Mouse (Mus musculus) induced T-regulatory cell, adult 2 months (primary cell): Measurements from ENCODE around the gene Rnf220.

Experiments used
- DNase-seq: peaks from one replicate; pipeline ENCODE4 v3.0.0-alpha.2; 2012; ENCODE audit warnings: low read depth

The Rnf220 gene

DNA sequence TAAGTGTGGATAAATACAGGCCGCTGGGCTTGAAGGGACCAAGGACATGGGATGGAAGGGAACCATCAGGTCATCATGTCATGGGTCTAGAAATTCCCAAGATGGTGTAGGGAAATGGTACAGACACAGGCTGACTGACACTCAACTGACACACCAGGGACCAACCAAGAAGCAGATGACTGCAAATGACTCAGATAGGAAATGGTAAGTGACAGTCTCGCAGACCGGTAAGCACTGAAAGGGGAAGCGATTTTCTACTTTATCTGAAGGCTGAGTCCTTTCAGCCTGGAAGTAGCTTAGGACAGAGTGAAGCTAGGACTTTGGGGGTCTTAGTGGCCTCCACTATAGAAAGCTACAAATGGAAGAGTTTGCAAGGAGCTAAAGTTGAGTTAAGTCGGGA, 155.6 kb downstream of the Rnf220 start:
- no peak for DNase-seq

DNA sequence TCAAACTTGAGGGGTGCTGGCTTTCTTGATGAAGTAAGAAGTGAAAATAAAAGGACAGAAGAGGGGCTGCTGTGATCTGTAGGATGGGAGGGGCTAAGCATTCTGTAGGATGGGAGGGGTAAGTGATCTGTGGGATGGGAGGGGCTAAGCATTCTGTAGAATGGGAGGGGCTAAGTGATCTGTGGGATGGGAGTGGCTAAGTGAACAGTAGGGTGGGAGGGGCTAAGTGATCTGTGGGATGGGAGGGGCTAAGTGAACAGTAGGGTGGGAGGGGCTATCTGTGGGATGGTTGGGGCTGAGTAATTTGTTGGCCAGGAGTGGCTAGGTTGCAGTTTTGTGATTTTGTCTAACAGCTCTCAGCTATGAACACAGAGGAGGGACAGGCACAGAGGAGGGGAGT, 157.1 kb downstream of the Rnf220 start:
- DNase-seq, result peak; percentile 22

DNA sequence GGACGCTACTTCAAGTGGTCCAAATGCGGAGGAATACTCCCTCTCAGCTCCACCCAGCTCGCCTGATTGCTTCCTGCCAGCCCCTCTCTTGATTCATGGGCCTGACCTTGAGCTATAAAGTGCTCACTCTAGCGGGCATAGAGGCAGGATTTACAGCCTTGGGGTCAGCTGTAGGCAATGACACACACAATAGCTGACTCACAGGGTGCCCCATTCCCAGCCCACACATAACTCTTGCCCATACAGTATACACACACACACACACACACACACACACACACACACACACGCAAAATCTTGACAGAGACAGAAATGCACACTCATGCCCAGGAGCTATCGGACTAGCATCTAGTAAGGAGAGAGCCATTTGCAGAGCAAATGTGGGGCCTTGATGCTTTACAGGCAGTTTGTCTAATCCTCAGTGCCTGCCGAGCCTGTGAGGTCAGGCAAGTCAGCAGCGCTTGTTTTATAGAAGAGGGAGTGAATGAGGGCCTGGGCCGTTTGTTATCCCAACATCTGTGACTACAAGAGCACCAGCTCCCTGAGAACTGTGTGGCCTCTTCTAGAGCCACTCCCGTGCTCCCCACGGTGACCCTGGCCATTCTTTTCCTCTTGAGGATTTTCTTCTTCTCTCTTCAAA, 165.9 kb downstream of the Rnf220 start:
- DNase-seq, result no peak

DNA sequence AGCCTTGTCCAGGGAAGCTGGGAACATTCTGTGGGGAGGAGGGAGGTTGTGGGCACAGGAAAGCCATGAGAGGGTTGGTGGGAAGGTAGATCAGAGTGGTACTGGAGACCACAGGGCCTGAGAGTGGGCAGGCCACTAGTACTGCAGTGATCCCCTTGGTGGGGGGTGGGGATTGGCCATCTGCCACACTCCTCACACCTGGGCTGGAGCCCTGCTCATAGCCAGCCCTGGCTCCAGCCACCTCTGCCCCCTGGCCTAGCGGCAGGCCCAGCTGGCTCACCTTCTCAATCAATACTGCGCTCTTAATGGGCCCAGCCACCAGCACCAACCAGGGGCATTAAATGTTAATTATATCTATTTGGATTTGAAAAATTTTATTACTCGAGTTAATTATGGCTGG, 166.7 kb downstream of the Rnf220 start:
- DNase-seq, result no peak

DNA sequence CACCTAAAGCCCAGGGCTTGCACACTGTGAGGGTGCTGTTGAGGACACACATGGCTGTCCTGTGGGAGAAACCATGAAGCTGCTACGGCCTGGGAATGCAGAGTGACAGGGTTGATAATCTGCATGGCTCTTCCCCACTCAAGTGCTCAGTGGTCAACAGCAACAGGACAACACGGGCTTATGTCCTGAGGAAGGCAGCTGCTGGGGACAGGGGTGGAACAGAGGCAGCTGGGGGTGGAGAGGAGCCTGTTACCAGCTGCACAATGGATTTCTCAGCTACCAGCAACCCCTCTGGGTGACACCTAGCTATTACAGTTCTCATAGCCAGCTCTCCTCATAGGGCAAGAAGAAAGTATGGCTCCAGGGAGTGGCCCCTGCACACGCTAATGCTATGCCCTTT, 169.9 kb downstream of the Rnf220 start:
- DNase-seq, result no peak

DNA sequence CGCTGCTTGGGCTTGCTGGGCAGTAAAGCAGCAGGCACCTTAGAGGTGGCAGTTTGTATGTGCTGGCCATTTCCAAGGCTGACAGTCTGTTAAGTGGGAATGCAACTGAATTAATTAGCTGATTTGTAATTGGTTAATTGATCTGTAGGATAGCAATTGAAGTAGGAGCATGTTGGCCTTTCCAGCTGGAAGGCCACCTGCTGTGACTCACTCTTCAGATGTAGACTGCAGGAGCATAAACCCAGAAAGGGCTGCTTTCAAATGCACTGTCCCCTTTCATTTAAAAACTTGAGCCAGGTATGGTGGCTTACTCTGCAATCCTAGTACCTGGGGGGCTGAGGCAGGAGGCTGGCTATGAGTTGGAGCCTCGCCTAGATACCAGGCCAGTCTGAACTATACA, 171.8 kb downstream of the Rnf220 start:
- no peak for DNase-seq

DNA sequence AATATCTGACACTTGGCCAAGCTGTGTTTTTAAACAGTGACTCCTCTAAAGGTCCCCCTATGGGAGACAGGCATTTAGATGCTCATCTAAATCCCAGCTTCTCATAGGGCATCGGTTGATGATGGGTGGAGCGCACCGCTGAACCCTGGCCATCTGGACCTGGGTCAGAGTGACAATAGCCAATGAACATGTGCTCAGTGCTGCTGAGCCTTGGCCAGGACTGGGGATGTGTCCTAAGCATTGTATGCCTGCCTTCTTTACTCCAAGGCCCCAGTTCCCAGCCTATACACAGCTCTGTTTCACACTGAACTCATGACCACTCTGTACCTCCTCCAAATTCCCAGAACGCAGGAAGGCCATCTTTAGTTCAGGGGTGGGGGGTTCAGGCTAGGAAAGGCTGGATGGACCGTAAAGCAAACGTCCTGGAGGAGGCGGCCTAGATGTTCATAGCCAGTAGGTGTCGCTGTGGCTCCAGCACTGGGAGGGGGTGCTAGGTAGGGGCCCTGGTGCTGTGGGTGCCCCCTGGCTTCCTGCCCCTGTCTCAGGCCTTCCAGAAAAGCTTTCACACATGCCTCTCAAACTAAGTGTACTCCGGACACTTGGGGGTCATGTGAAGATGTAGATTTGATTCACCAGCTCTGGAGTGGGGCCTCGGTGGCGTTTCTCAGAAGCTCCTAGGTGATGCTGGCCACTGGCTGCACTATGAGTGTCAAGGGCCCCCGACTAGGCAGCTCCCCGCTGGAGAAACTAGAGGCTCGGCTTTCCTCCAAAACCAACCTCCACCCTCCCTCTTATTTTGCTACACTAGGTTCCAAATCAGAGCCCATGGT, 173.1 kb downstream of the Rnf220 start:
- DNase-seq, result peak; percentile 42

DNA sequence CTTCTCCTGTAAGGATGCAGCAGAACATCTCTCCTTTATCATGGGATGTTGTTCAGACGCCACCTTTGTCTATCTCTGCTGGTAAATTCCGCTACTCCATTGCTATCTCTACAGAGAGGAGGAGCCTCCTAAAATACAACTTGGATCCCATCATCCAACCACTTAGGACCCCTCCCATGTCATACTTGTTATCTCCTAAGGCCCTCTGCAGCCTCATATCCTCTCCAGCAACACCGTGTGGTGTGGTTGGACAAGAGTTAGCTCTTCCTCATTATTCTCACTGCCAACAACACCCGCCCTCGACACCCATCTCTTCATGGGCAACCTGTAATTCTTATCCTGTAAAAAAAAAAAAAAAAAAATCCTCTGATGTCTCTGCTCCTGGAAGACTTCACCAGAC, 175.8 kb downstream of the Rnf220 start:
- no peak for DNase-seq

DNA sequence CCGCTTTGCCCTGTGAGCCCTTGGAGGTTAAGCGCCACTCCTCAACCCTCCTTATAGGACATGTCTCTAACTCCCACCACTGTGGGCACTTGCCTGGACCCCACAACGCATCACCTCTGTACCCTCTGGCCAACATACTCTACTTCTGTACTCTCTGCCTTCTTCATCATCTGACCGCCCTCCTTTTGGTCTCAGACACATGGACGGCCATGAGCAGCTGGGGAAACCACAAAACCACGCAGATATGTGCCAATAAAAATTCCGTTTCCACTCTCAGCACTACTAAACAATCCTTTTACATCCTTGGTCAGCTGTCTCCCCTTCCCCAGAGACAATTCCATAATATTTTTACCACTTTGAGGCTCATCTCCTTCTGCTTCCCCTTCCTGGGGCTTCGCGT, 178.3 kb downstream of the Rnf220 start:
- no peak for DNase-seq

DNA sequence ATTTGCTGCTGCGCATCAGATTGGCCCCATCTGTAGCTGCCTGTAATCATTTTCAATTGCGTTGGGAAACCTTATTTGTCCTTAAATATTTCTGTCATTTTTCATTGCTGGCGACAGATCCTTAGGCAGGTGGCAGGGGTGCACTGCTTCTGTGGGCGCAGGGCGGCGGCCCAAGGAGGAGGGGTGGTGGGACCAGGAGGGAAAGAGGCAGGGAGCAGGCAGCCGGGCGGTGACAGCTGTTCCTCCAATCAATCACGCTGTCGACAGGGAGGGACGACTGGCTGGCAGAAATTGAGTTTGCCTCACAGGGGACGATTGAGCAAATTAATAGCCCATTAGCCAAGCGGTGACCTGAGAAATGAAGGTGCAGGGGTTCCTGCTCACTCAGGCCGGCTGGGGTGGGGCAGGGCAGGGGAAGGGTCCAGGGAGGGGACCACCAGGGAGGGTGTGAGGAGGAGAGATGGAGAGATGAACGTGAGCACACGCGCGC, 179.1 kb downstream of the Rnf220 start:
- no peak for DNase-seq

DNA sequence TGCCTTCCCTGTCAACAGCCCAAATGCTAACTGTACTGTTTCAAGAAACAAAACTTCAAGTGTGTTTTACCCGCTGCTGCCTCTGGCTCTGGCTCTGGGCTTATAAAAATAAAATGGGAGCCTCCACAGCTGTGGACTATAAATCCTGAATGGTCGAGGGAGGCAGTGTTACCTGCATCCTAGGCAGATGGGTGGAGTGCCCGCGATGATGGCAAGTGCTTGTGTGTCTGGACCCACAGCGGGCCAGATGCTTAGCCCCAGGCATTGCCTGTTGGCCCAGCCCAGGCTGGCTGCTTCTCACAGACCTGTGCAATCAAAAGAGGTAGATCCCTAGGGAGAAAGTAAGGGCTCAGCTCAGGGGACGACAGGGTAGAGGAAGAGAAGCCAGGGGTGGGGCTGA, 180.1 kb downstream of the Rnf220 start:
- no peak for DNase-seq

DNA sequence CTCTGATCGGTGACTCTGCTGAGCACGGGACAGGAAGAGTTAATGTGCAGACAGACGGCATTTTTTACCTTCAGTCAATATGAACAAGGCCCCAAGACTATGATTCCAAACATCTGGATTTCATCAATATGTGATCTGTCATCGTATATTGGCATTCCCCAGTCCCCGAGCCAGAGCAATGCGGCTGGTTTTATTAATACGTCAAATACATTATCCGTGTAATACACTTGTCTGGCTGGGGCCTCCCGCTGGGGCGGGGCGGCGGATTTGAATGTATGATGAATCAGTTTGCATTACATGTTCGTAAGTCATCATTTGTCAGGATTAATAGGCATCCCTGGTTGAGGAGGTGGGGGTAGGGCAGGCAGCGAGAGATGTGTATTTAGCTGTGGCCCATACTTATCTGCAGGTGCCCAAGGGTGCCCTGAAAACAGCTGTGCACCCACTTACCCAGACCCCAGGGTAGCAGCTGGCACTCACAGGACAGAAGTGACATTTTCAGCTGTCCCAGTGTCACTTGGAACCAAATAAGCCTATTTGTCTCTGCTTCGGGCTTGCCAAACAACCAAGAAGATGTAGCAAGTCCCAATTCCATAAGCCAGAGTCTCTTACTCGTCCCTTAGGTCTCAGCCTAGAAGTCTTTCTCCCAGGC, 181.9 kb downstream of the Rnf220 start:
- DNase-seq, result no peak

DNA sequence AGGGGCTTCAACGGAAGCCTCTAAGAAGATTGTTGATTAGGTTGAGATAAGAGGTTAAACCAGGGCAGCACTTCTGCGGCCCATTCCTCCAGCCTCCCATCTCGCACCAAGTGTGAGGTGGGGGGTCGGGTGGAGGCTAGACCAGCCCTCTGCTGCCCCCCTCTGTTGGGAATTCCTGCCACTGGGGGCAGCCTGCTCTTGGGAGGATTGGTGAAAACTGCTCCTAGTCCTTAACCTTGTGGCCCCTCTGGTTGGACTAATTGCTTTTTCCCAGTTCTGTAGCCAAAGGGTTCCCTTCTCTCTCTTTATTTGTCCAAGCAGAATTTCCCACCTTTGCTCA, 183.8 kb downstream of the Rnf220 start:
- DNase-seq, result no peak

DNA sequence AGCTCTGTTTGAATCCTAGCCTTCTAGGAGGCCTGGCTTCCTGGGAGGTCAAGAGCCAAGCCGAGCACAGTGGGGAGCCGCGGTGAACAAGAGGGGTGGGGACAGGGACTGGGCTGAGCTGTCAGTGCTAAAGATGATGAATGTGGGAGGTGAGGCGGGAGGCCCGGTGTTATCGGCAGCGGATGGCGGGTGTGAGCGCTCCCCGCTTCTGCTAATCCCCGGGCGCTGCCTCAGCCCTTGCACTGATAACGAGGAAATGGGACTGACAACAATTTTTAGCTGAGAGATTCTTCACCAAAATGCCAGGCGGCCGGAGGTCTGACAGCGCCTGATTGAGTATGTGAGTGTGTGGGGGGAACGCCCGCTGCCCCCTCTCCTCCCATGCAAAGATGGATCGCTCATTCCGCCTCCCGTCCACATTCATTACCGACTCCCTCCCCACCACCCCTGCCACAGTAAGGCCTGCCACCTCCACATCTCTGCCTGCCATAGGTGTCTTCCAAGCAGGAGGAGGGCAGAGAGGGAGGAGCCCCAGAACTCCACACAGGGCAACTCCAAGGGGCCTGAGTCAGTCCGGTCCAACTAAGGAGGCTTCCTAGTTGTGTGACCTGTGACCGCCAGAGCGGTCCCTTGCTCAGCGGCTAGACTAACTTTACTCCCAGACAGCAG, 184.3 kb downstream of the Rnf220 start:
- no peak for DNase-seq

DNA sequence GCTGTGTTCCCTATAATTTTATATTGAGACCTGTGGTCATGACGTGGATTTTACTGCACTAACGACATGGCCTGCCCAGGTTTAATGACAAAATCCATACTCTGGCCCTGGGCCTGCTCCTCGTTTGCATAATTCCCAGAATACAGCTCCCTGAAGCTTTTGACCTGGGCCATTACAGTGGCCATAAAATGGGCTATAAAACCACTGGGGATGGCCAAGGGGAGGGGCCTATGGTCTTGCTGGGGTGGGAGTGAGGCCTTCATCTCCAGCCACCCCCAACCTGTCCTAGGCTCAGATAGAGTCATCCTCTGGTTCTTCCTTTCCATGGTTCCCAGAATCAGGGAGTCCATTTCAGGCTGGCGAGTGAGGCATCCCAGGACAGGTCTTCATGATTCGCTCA, 185.0 kb downstream of the Rnf220 start:
- no peak for DNase-seq

DNA sequence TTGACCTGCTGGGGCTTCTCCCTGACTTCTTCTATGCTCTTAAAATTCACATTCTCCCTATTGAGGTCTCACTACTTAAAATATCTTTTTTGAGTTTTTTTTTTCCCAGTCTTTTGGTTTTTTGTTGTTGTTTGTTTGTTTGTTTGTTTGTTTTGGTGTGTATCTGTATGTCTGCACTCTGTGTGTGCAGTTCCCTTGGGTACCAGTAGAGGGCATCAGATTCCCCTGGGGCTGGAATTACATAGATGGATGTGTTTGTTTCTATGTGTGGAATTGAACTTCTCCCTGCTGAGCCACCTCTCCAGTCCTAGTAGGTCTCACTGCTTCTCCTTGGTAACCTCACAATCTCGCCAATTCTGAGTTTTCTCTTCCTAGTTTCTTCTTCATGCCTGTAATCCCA, 187.4 kb downstream of the Rnf220 start:
- DNase-seq, result no peak

DNA sequence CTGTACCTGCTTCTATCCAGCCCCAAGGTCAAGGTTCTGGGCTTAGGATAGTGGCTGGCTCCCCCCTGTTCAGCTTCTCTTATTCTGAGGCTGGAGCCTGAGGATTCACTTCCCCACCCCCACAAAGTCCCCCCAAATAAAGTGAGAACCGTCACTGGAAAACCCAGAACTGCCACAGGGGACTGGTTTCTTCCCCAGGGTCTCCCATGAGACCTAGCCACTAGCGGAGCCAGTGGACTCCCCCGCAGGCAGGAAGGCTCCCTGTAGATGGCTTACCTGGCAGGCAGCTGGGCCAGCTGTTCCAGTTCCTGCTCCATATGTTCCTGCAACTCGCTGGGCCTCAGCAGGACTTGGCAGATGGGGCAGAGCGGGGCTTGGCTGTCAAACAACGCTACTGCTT, 189.6 kb downstream of the Rnf220 start:
- DNase-seq, result no peak

DNA sequence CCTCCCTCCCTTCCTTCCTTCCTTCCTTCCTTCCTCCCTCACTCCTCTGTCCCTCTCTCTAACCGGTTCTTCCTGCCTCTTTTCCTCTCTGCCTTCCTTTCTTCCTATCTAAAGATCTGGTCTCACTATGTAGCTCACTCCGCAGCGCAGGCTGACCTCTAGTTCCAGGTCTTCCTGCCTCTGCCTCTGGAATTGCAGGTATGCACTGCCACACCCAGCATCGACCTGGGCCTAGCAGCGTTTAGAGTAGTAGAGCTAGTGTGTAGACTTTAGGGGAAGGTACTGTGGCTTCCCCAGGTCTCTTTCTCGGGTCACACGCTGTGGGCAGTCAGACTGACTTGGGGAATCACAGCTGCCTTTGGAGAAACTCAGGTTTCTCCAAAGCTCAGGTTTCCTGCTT, 191.4 kb downstream of the Rnf220 start:
- DNase-seq, result no peak

DNA sequence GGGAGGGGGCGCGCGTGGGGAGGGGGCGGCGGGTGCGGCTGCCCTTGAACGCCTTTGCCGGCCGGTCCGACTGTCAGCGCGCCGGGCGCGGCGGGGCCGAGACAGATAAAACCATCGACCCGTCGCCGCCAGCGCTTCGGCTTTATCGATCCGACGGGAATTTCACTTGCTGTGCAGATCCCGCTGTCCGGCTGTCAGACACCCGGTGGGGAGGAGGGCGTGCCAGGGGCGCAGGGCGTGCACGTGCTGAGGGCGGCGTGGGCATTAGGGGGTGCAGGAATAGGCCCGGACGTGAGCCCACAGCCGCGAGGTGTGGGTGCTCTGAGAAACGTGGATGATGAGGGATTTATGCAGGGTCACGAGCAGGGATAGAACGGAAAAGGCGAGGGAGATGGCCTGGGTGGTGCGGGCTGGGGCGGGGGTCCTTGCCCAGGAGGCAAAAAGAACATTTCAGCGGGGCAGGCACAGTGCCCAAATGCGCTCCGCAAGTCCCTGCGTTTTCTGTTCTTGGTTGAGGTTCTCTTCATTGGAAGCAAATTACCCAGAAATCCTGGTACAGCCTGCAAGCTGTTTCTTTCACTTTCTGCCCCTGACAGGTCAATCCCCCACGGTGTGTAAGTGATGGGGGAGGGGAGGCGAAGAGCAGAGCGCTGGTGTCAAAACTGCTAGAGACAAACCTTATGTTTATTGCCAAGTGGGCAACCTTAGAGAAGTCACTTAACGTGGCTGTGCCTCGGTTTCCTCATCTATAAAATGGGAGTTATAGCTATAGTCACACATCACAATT, 192.4 kb downstream of the Rnf220 start:
- DNase-seq, result no peak

DNA sequence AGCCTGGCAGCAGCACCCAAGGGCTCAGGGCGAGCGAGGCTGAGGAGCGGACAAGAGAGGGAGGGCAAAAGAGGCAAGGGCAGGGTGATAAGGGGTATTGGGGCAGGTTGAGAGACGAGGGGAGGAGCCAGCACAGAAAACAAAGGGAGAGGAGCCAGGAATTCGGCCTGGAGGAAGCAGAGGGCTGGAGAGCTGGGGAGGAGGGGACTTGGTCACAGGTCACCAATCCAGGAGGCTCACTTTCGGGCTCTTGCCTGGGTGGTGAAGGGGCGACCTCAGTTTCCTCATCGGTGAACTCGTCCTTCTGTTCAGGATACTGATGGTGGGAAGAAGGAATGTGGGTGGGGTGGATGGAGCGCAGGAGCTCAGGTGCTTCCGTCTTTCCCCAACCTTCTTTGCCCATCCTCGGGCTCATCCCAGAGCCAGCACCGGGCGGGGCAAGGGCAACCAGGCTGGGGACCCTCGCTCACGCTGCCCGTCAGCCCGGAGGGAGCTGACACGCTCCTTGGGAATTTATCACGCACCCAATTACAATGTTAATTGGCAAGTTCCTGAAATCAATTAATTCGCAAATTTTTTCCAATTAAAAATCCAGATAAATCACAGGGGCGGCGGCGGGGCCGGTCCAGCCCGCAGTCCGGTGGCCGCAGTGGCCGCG, 193.1 kb downstream of the Rnf220 start:
- no peak for DNase-seq

DNA sequence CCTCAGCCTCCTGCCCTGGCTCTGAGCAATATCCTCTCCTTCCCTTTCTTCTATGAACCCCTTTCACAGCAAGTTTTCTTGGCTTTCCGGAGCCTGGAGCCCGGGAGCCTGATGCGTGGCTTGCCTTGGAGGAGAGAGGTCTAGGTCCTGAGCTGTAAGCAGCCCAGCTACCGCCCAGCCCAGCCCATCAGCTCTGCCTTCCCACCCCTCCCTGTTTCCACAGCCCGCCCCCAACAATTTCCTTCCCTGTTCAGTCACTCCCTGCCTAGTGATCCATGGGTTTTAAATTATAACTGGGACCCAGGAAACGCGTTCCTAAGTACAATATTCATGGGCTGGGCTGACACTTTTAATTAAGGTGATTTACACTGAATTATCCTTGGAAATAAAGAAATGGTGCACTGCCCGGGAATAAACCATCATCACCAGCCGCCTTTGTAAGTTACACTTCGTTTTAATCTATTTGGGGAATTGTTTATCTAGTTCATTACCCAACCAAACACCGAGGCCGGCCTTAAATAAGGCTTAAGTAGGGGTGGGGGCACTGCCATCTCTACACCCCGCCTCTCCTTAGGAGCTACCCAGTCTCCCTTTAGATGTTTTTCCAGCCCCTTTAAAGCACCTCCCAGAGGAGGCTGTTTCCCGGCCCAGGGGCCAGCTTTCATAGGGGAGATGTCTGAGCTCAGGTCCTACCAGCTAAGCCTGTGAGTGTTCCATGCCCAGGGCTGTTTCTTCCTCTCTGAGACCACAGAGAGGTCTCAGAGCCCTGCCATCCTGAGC, 194.6 kb downstream of the Rnf220 start:
- no peak for DNase-seq
